Mouse (Mus musculus): ENCODE measurements around the gene Anapc16.

GRCm38 (mm10) chr10:59972534-59972933 lies 30.4 kb downstream of the Anapc16 start:
- no peak for TF ChIP-seq CTCF (IDR thresholded peaks at IDR 0.05; ENCODE audit: extremely low read depth, insufficient read depth, insufficient read length, insufficient replicate concordance)
- no peak for TF ChIP-seq POLR2A (IDR thresholded peaks at IDR 0.05; ENCODE audit: low read depth, low read length)
